Mouse (Mus musculus): ENCODE results near the gene Tmigd3.

DNA sequence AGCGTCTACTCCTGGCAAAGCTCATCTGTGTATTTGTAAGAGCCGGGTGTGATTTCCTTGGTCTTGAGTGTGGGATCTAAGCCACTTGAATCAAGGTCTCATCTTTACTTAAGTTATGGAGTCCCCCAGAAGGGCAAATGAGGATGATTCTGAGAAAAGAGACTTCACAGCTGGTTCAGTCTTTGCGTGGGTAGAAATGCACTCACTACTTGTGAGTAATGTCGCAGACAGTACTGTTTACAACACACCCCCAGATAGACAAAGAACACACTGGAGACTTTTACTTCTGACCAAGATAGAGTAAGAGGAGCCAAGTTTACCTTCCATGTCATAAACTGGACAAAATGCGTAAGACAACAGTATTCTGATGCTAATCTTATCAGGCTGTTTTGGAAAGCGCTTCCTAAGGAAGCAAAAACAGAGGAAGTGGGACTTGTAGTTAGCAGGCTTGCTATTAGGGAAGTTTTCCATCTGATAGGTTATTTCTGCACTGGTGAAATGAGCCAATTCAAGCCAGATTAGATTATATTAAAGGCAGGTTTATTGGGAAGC, 6.6 kb downstream of the Tmigd3 start:
- TF ChIP-seq CTCF (IDR thresholded peaks at IDR 0.05) (no peak), EP300 (IDR thresholded peaks at IDR 0.05; ENCODE audit: insufficient read depth, low read depth, low read length) (no peak), POLR2A (IDR thresholded peaks at IDR 0.05; ENCODE audit: insufficient read depth, low read depth, low read length) (no peak)

All from heart, adult 2 months (tissue).